Mouse (Mus musculus) brown adipose tissue, adult 24 weeks (tissue): Measurements from ENCODE around the gene Cks2. TPM values are rescaled to one million over a fixed set of nuclear protein-coding genes. Genes with fewer than 3 reads are reported as not detected.
"Not testable (repeated sequence)": the region's sequence is repeated elsewhere in the genome, so short reads cannot be mapped to it uniquely, and the experiment has no call there.

Experiments
- H3K27ac ChIP-seq: fragments of 200-500 bp; replicated peaks from 2 replicates; pipeline ENCODE4 v1.5.1; 2012; ENCODE audit warnings: low read depth, mild to moderate bottlenecking, low read length
- H3K4me1 ChIP-seq: fragments of 200-500 bp; 2 replicates; pipeline ENCODE4 v1.6.1; 2012; ENCODE audit warnings: low read length, mixed read lengths; ENCODE audit not compliant: control insufficient read depth, insufficient read depth, insufficient read length
- H3K4me3 ChIP-seq: fragments of 200-500 bp; 2 replicates; pipeline ENCODE4 v1.5.1; 2012; ENCODE audit warnings: low read depth, mild to moderate bottlenecking, low read length, moderate library complexity; ENCODE audit not compliant: insufficient read depth
- polyA plus RNA-seq: library from polyadenylated mRNA; stranded (reverse); fragments of >200 nt; gene quantifications from 2 replicates; pipeline ENCODE4 v1.2.4, GENCODE M21; 2012; ENCODE audit not compliant: missing spikeins, insufficient read depth, insufficient read length

Gene Cks2
- polyA plus RNA-seq, 1 experiment: 5.5 TPM

DNA sequence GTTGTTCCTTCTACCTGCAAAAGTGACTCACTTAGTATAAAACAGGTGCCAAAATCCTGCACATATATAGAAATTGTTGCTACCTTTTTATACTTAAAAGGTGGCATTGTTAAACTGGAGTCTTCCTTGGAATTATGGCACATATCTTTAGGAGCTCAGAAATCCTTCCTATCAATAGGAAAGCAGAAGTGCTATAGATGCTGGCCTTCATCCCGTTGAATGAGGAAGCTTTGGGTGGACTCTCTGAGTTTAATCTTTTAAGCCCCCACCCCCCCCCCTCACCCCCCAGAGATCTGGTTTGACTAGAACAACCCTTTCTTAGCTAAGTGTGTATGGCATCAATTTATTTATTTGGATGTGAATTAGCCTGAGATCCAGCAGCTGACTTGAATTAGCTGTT, 4.7 kb downstream of the Cks2 start:
- Histone ChIP-seq H3K4me3 (no peak overlapping the region), H3K27ac (no peak overlapping the region), H3K4me1 (no peaks in the 10 kb centered on the region; the same call in 1 of the 2 replicates)

DNA sequence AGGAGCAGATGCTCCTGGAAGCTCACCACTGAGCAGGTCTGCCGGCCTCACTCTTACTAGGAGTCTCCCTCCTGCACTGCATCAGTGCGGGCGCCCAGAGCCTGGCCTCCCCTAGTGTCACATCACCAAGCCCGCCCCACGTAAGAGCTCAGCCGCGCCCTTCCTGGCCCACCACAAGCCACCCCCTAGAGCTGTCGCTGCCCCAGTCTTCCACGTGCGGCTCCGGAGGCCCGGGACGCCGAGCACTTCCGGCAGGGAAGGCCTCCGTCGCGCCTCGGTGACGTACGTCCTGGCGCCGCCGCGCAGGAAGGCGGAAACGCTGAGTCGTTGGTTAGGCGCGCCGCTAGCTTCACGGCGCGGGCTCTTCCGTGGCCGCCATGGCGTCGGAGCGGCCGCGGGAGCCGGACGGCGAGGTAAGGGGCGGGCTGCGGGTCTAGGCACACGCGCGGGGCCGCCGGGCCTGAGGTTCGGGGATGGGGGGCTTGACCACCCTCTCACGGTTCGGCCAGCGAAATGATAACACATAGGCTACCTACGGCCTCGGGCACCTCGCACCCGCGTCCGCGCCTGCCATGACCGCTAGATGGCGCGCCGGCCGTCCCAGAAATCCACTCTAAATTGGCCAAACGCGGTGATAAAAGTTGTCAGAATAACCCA, 6.5 kb downstream of the Cks2 start, which contains the start of gene Secisbp2:
Gene Secisbp2, plus strand, starts transcription at position 290 of the 657 bp plus-strand sequence.
- Histone ChIP-seq H3K4me1 (no peaks in the 10 kb centered on the region; the same call in 1 of the 2 replicates), H3K27ac (peak within 1 kb of the TSS; percentile 86), H3K4me3 (peak within 1 kb of the TSS; percentile 96)

DNA sequence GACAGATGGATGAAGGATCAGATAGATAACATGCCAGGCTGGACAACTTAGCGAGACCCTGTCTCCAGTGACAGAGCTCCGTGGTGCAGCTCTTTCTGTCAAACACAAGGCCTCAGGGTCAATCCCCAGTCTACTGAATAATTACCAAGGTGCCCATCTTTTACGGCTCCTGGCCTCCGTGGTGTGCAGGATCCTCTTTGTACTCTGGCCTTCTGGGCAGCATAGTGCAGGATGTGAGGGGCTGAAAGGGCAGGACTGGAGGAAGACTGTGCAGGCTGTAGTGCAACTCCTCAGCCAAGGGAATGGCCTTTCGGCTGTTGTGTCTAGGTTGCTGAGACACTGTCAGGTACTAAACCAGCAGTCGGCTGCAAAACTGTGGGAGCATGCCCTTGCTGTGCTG, 8.1 kb downstream of the Cks2 start:
- H3K4me1 ChIP-seq: no peaks in the 10 kb centered on the region; the same call in 1 of the 2 replicates
- H3K27ac ChIP-seq: no peak overlapping the region
- no peak overlapping the region for H3K4me3 ChIP-seq

DNA sequence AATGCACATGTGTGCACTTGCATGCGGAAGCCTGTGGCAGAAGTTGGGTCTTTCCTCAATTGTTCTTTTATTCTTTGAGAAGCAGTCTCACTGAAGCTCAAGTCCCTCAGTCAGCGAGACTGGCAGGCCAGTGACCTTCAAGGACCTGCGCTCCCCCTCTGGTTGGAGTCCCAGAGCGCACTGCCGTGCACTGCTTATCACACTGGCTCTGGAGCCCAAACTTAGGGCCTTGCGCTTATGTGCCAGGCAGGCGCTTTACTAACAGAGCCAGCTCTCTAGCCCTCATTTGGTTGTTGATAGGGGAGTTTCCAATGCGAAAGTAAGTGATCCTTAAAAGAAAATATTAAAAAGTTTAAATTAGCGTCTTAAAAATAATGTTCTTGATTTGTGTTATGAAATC, 8.9 kb downstream of the Cks2 start:
- no peak overlapping the region for H3K4me3 ChIP-seq
- H3K4me1 ChIP-seq: no peaks in the 10 kb centered on the region; the same call in 1 of the 2 replicates
- no peak overlapping the region for H3K27ac ChIP-seq

DNA sequence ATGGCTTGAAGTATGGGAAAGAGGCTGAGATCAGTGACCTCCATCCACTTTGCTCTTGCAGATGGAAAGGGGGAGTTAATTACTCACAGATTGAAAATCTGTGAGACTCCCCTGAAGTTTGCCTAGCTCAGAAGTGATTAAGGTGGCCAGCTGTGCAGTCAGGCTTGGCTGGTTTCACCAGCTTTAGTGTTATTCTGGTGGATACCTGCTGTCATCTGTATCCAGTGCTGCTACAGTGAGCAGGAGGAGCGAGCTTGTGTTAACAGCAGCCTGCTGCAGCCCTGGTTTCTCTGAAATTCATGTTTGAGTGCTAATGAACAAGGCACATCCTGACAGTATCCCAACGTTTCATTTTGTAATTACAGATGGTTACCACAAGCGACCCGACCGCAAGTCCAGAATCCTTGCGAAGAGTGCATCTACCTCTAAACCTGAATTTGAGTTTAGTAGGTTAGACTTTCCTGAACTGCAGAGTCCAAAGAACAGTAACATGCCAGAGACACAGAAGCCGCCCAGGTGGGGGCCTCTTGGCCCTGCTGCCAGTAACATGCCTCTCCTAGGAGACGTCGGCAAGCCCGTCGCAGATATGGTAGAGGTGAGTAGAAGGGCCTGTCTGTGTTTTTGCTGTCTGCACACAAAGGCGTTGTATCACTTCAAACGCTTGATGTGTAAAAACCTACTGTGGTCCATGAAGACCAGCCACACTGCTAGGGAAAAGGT, 11.6 kb downstream of the Cks2 start:
- Histone ChIP-seq H3K4me1 (no peaks in the 10 kb centered on the region; the same call in 1 of the 2 replicates), H3K27ac (no peak overlapping the region)

DNA sequence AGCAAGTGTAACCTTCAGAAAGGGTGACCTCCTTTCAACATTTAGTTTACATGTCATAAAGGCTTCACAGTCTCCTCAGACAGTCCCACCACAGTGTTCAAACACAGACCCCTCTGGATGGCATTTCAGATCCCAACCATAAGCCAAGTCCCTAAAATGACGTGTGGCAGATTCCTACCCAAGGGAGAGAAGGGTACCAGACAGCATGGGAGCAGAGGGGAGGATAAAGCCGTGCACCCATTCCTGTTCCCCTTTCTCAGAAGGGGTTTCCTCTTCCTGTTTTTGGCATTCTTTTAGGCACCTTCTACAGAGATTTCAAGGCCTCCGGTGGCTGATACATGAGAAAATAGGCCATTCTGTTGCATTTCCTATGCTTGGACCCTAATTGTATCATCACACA, 13.1 kb downstream of the Cks2 start:
- Histone ChIP-seq H3K4me3 (no peak overlapping the region), H3K4me1 (no peaks in the 10 kb centered on the region; the same call in 1 of the 2 replicates), H3K27ac (no peak overlapping the region)

More for the DNA sequence above, 11.6 kb downstream of the Cks2 start:
- H3K4me3 ChIP-seq: no peak overlapping the region

DNA sequence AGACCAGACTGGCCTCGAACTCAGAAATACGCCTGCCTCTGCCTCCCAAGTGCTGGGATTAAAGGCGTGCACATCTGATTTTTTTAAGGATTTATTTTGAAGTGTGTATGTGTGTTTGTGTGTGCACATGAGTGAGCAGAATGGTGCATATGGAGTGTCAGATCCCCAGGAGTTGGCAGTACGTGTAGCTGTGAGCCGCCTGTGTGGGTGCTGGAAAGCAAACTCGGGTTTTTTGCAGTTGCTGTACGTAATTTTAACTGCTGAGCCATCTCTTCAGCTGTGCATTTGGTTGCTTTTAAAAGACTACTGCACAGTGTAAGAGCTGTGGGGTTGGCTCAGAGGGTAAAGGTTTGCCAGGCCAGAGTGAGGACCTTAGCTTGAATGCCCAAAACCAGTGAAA, 14.5 kb downstream of the Cks2 start:
- no peak overlapping the region for H3K4me3 ChIP-seq
- H3K27ac ChIP-seq: no peak overlapping the region
- H3K4me1 ChIP-seq: no peaks in the 10 kb centered on the region

DNA sequence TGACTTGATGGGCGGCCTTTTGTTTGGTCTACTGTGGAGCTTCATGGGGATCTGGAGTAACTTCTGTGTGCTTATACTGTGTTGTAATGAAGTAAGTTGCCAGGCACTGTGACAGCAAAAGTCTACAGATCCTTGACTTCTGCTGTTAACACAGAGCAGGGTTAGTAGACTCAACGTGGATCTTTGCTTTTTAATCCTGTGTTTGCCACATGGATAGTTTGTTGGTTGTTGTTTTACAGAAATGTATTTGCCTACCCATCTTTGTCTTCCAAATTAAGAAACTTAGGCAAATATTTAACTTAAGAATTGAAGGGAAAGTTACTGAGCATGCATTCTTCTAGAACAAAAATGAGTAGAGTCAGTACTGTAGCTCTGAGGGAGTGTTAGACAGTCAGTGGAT, 18.5 kb downstream of the Cks2 start:
- H3K27ac ChIP-seq: no peak overlapping the region
- H3K4me1 ChIP-seq: no peaks in the 10 kb centered on the region
- H3K4me3 ChIP-seq: no peak overlapping the region

DNA sequence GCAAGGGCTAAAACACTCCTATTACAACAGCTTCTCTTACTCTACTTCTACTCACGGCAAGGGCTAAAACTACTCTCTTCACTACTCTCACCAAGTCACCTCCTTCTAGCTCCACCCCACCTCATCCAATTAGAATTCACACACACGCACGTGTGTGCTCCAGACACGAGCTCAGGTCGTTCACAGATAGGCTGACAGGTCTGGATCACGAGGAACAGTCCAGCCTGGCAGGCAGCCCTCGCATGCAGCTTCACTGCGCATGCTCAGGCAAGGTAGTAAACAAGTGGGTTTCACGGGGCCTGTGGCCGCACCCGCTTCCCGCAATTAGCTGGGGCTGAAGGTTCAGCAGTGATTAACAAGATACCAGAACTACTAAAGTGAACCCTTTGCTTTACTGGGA, 23.2 kb downstream of the Cks2 start:
- H3K4me1 ChIP-seq, H3K27ac ChIP-seq, H3K4me3 ChIP-seq: not testable (repeated sequence)

DNA sequence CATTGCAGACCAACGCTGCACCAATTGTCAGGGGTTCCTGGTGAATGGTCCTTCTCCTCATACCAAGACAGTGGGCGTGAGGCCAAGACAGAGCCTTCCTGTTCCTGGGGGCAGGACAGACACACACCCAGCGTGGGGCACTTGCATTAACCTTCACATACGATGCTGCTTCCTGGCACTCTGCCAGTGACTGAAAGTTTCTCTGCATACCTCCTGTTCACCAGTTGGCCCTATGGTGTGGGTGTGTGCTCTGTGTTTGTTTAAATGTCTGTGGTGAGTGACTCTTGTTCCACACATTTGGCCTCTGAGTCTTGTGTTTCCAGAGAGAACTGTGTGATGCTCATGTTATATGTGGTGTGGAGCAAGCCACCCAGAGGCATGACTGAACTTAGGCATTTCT, 31.6 kb downstream of the Cks2 start:
- H3K4me3 ChIP-seq: no peak overlapping the region
- no peak overlapping the region for H3K27ac ChIP-seq
- no peaks in the 10 kb centered on the region for H3K4me1 ChIP-seq

DNA sequence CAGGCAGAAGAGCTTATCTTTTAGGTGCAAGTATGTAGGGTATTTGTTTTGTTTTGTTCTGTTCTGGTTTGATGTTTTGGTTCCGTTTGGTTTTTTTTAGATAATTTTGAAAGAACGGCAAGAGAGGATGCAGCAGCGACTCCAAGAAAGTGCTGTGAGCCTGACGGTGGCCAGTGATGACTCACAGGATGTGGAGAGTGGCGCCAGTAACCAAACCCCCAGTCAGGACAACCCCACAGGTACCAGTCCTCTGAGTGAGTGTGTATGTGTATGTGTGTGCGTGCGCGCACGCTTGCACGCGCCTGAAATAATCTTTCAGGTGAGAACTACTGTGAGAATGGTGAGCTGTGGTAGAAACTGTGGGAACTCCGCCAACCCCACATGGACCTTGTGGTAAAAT, 32.0 kb downstream of the Cks2 start:
- Histone ChIP-seq H3K4me3 (no peak overlapping the region), H3K4me1 (no peaks in the 10 kb centered on the region), H3K27ac (no peak overlapping the region)

DNA sequence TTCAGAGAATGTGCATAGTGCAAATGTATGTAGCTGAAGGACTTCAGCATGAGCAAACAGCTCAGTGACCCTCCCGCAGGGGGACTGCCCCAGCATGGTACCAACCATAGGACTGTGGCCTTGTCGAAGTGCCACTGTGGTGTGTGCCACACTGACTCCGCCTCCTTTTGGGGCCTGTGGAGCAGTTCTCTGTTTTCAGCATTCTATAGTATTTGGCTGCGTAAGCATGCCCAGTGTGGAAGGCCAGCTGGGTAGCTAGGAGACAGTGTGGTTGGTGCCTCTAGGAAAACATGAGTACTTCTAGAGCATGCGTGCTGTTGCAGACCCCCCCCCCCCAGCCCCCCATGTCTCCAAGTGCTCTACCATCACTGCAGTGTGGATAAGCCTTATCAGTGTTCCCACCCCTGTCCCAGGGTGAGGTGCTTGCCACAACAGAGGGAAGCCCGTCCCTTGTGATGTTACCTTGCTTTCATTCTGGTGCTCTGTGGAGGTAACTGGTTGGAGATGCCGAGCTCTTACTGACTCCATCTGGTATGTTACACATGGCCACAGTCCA, 32.7 kb downstream of the Cks2 start:
- H3K4me1 ChIP-seq: no peaks in the 10 kb centered on the region
- no peak overlapping the region for H3K27ac ChIP-seq
- H3K4me3 ChIP-seq: no peak overlapping the region

DNA sequence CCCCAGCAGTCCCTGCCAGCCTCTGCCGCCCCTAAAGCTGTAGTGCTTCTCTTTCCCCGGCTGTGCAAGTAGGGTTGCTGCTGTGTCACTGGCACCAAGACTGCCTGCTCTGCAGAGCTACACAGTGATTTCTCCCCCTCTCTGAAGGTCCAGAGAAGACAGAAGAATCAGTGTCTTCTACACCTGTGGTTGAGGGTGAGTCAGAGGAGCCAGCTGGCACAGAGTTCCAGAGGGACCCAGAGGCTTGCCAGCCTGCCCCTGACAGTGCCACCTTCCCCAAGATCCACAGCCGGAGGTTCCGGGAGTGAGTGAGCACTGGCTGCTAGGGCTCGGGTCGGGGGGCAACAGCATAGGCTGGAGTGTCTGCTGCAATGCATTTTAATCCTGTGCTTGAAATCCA, 33.7 kb downstream of the Cks2 start:
- Histone ChIP-seq H3K27ac (no peak overlapping the region), H3K4me3 (no peak overlapping the region)

DNA sequence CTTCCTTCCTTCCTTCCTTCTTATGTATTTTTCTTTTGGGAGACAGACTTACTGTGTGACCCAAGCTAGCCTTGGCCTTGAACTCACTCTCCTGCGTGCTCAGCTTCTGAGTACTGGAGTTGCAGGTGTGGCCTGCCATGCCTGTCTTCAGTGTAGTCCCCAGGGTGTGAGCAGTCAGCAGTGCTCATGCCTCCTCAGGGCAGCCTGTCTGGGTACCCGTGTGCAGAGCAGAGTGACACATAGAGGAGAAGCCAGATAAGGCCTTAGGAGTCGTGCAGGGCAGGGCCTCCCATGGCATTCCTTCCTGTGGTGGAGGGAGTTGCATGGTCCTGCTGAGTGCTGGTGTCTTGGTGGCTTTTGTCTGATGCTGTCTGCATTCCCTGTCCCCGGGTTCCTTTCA, 34.3 kb downstream of the Cks2 start:
- no peaks in the 10 kb centered on the region for H3K4me1 ChIP-seq

More for the DNA sequence above, 33.7 kb downstream of the Cks2 start:
- H3K4me1 ChIP-seq: no peaks in the 10 kb centered on the region

DNA sequence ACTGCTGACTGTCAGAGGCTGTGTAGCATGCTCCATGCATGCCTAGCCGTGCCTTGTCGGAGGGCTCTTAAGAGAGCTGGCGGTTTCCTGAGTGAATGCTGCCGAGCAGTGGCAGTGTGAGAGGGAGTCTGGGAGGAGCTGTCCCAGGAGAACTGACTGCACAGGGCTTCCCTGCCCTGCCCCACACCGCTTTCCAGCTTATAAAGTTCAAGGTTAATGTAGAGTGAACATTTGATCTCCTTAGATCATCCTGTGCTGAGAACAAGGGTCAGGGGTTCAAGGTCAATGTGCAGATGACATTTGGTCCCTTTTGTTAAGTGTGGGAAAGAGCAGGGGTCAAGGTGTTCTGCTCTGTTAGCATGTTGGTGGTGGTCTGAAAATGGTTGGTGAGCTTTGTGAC, 36.0 kb downstream of the Cks2 start:
- Histone ChIP-seq H3K27ac (no peak overlapping the region), H3K4me1 (no peaks in the 10 kb centered on the region), H3K4me3 (no peak overlapping the region)

More for the DNA sequence above, 34.3 kb downstream of the Cks2 start:
- Histone ChIP-seq H3K27ac (no peak overlapping the region), H3K4me3 (no peak overlapping the region)

DNA sequence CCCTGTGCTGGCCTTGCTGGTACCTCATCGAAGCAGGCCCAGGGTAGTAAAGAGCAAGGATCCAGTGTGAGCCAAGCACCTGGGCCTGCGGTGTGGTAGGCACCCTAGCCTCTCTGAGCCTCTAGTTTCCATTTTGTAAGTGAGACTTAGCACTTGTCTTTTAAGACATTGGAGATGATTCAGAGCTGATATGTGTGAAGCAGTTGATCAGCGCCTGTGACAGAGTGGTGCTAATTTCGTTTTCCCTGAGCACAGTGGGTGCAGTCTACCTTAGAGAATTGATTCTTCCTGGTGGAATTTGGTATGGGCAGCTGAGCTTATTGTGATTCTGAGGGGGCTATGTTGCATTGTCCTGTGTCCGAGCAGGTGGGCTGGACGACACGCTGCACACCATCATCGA, 36.6 kb downstream of the Cks2 start:
- Histone ChIP-seq H3K4me3 (no peak overlapping the region), H3K4me1 (no peaks in the 10 kb centered on the region), H3K27ac (no peak overlapping the region)
